Mouse (Mus musculus): ENCODE measurements around the gene 1110059E24Rik. TPM values are rescaled to one million over a fixed set of nuclear protein-coding genes. Genes with fewer than 3 reads are reported as not detected.
A peak's percentile ranks its signal among the peaks of the same experiment; 100 is the strongest.

1110059E24Rik gene
- polyA plus RNA-seq, 1 experiment = 4.3 TPM

- TF ChIP-seq CTCF (IDR thresholded peaks at IDR 0.05; ENCODE audit: extremely low read depth, insufficient read depth, insufficient read length, insufficient replicate concordance) (no peak), POLR2A (IDR thresholded peaks at IDR 0.05; ENCODE audit: low read depth, low read length) (no peak)
- Histone ChIP-seq H3K4me1 (ENCODE audit: control insufficient read depth, insufficient read depth, insufficient read length) (peaks cover 17% of the 10 kb centered on the region; the same call in 1 of the 2 replicates), H3K27me3 (ENCODE audit: control insufficient read depth, insufficient read depth, low read length) (no peaks in the 10 kb centered on the region), H3K36me3 (ENCODE audit: control insufficient read depth, insufficient read depth, low read length) (peaks cover 11% of the 10 kb centered on the region), H3K4me3 (ENCODE audit: extremely low read depth, insufficient read depth, insufficient read length) (no peak overlapping the region), H3K27ac (ENCODE audit: insufficient read depth, low read length) (no peak overlapping the region)
- 98% methylated on average over 1 of the region's 1 CpGs for WGBS
- DNase-seq (ENCODE audit: low read depth in 1 of 2, low spot score in 2 of 2) = no peak
Measured at GRCm38 (mm10) chr19:21589888-21590287, 62.9 kb downstream of the 1110059E24Rik start.

DNA sequence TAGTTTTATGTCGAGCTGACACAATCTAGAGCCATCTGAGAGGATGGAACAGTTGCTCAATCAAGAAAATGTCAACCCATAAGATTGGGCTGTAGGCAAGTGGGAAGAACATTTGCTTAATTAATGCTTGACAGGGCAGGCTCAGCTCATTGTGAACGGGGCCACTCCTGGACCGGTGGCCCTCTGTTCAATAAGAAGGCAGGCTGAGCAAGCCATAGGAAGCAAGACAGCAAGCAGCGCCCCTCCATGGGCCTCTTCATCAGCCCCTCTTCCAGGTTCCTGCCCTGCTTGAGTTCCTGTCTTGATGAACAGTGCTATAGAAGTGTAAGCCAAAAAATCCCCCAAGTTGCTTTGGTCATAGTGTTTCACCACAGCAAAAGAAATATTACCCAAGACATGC, 65.2 kb downstream of the 1110059E24Rik start:
- peaks cover 25% of the 10 kb centered on the region; the same call in 1 of the 2 replicates for H3K4me1 ChIP-seq (ENCODE audit: control insufficient read depth, insufficient read depth, insufficient read length)
- peak overlapping the region; percentile 57; the same call in 1 of the 2 replicates for H3K27ac ChIP-seq (ENCODE audit: insufficient read depth, low read length)
- TF ChIP-seq CTCF (IDR thresholded peaks at IDR 0.05; ENCODE audit: extremely low read depth, insufficient read depth, insufficient read length, insufficient replicate concordance) = no peak
- no peak overlapping the region for H3K4me3 ChIP-seq (ENCODE audit: extremely low read depth, insufficient read depth, insufficient read length)
- no peaks in the 10 kb centered on the region for H3K27me3 ChIP-seq (ENCODE audit: control insufficient read depth, insufficient read depth, low read length)
- WGBS = 67% methylated on average over 4 of the region's 4 CpGs
- H3K36me3 ChIP-seq (ENCODE audit: control insufficient read depth, insufficient read depth, low read length) = peaks cover 5% of the 10 kb centered on the region
- no peak for DNase-seq (ENCODE audit: low read depth in 1 of 2, low spot score in 2 of 2)

DNA sequence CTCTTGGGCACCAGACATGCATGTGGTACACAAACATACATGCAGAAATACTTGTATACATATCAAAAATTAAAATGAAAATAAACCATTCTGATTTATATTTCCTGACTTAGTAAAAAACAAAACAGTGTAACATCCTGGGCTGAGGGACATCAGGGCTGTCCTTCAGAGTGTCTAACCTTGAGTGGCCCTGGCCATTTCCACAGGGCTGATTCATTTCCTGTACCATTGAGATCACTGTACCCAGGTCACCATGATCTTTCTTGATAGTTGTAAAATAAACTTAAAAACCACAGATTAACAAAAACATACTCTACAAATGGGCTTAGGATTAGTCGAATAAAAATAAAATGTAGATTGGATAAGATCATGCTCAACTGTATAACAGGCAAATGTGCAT, 66.2 kb downstream of the 1110059E24Rik start:
- H3K4me3 ChIP-seq (ENCODE audit: extremely low read depth, insufficient read depth, insufficient read length) = no peak overlapping the region
- no peak for TF ChIP-seq POLR2A (IDR thresholded peaks at IDR 0.05; ENCODE audit: low read depth, low read length)
- TF ChIP-seq CTCF (IDR thresholded peaks at IDR 0.05; ENCODE audit: extremely low read depth, insufficient read depth, insufficient read length, insufficient replicate concordance) = no peak
- peak overlapping the region; percentile 75 for H3K27ac ChIP-seq (ENCODE audit: insufficient read depth, low read length)
- no peak for DNase-seq (ENCODE audit: low read depth in 1 of 2, low spot score in 2 of 2)
- 82% methylated on average over 1 of the region's 1 CpGs for WGBS
- H3K4me1 ChIP-seq (ENCODE audit: control insufficient read depth, insufficient read depth, insufficient read length) = peaks cover 25% of the 10 kb centered on the region; the same call in 1 of the 2 replicates
- H3K36me3 ChIP-seq (ENCODE audit: control insufficient read depth, insufficient read depth, low read length) = peaks cover 2% of the 10 kb centered on the region
- H3K27me3 ChIP-seq (ENCODE audit: control insufficient read depth, insufficient read depth, low read length) = no peaks in the 10 kb centered on the region

- H3K36me3 ChIP-seq (ENCODE audit: control insufficient read depth, insufficient read depth, low read length) = no peaks in the 10 kb centered on the region; the same call in none of the 2 replicates
- 13% methylated on average over 2 of the region's 2 CpGs for WGBS
- peak overlapping the region; percentile 64 for H3K27ac ChIP-seq (ENCODE audit: insufficient read depth, low read length)
- TF ChIP-seq CTCF (IDR thresholded peaks at IDR 0.05; ENCODE audit: extremely low read depth, insufficient read depth, insufficient read length, insufficient replicate concordance) (no peak), POLR2A (IDR thresholded peaks at IDR 0.05; ENCODE audit: low read depth, low read length) (no peak)
- peak in 1 of 2 experiments; percentile 24 for DNase-seq (ENCODE audit: low read depth in 1 of 2, low spot score in 2 of 2)
- no peaks in the 10 kb centered on the region for H3K27me3 ChIP-seq (ENCODE audit: control insufficient read depth, insufficient read depth, low read length)
- peaks cover 25% of the 10 kb centered on the region; the same call in 1 of the 2 replicates for H3K4me1 ChIP-seq (ENCODE audit: control insufficient read depth, insufficient read depth, insufficient read length)
- no peak overlapping the region for H3K4me3 ChIP-seq (ENCODE audit: extremely low read depth, insufficient read depth, insufficient read length)
Measured at GRCm38 (mm10) chr19:21585868-21586267, 66.9 kb downstream of the 1110059E24Rik start.

GRCm38 (mm10) chr19:21583986-21584385, 68.8 kb downstream of the 1110059E24Rik start:
- DNase-seq (ENCODE audit: low read depth in 1 of 2, low spot score in 2 of 2) = no peak
- H3K4me1 ChIP-seq (ENCODE audit: control insufficient read depth, insufficient read depth, insufficient read length) = peaks cover 25% of the 10 kb centered on the region; the same call in 1 of the 2 replicates
- 39% methylated on average over 5 of the region's 5 CpGs for WGBS
- H3K27me3 ChIP-seq (ENCODE audit: control insufficient read depth, insufficient read depth, low read length) = no peaks in the 10 kb centered on the region
- H3K36me3 ChIP-seq (ENCODE audit: control insufficient read depth, insufficient read depth, low read length) = no peaks in the 10 kb centered on the region; the same call in none of the 2 replicates
- H3K27ac ChIP-seq (ENCODE audit: insufficient read depth, low read length) = peak overlapping the region; percentile 88
- no peak for TF ChIP-seq CTCF (IDR thresholded peaks at IDR 0.05; ENCODE audit: extremely low read depth, insufficient read depth, insufficient read length, insufficient replicate concordance)
- TF ChIP-seq POLR2A (IDR thresholded peaks at IDR 0.05; ENCODE audit: low read depth, low read length) = no peak
- H3K4me3 ChIP-seq (ENCODE audit: extremely low read depth, insufficient read depth, insufficient read length) = no peak overlapping the region

GRCm38 (mm10) chr19:21583523-21583984, 69.2 kb downstream of the 1110059E24Rik start:
- 27% methylated on average over 4 of the region's 4 CpGs for WGBS
- no peak for TF ChIP-seq CTCF (IDR thresholded peaks at IDR 0.05; ENCODE audit: extremely low read depth, insufficient read depth, insufficient read length, insufficient replicate concordance)
- TF ChIP-seq POLR2A (IDR thresholded peaks at IDR 0.05; ENCODE audit: low read depth, low read length) = peak; percentile 20; the same call in 1 of the 2 replicates
- no peaks in the 10 kb centered on the region for H3K27me3 ChIP-seq (ENCODE audit: control insufficient read depth, insufficient read depth, low read length)
- no peak overlapping the region; the same call in 1 of the 2 replicates for H3K4me3 ChIP-seq (ENCODE audit: extremely low read depth, insufficient read depth, insufficient read length)
- DNase-seq (ENCODE audit: low read depth in 1 of 2, low spot score in 2 of 2) = peak; percentile 34 to 87
- no peaks in the 10 kb centered on the region; the same call in none of the 2 replicates for H3K36me3 ChIP-seq (ENCODE audit: control insufficient read depth, insufficient read depth, low read length)
- H3K27ac ChIP-seq (ENCODE audit: insufficient read depth, low read length) = peak overlapping the region; percentile 100
- peaks cover 25% of the 10 kb centered on the region; the same call in 1 of the 2 replicates for H3K4me1 ChIP-seq (ENCODE audit: control insufficient read depth, insufficient read depth, insufficient read length)

DNA sequence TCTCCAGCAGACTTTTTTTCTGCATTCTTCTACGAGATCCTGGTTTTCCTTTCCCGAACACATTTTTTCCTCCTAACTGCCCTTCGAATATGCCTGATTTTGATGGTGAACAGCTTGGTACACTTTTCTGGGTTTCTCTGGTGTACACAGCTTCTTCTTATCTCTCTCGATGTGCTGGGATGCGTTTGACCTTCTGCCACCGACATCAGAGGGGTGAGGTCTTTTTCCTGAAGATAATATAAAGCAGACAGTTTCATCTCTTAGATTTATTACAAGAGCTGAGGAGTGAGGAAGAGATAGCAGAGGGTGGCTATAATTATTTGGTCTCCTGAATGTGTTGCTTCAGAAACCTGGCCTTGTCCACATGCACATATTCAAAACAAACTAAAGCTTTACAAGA, 71.4 kb downstream of the 1110059E24Rik start:
- Histone ChIP-seq H3K27ac (ENCODE audit: insufficient read depth, low read length) (no peak overlapping the region), H3K27me3 (ENCODE audit: control insufficient read depth, insufficient read depth, low read length) (no peaks in the 10 kb centered on the region), H3K4me3 (ENCODE audit: extremely low read depth, insufficient read depth, insufficient read length) (no peak overlapping the region), H3K36me3 (ENCODE audit: control insufficient read depth, insufficient read depth, low read length) (no peaks in the 10 kb centered on the region; the same call in 1 of the 2 replicates), H3K4me1 (ENCODE audit: control insufficient read depth, insufficient read depth, insufficient read length) (peaks cover 20% of the 10 kb centered on the region)
- WGBS = 75% methylated on average over 6 of the region's 6 CpGs
- TF ChIP-seq POLR2A (IDR thresholded peaks at IDR 0.05; ENCODE audit: low read depth, low read length) (no peak), CTCF (IDR thresholded peaks at IDR 0.05; ENCODE audit: extremely low read depth, insufficient read depth, insufficient read length, insufficient replicate concordance) (no peak)
- no peak for DNase-seq (ENCODE audit: low read depth in 1 of 2, low spot score in 2 of 2)

All from spleen, adult 2 months (tissue).